Mouse (Mus musculus): ENCODE measurements at regions not wholly inside any gene's neighbourhood (a gene's known extent, or its start where the extent isn't known, plus 50 kb on each side); places are given as distances from the start of the nearest gene placed in this dataset.

DNA sequence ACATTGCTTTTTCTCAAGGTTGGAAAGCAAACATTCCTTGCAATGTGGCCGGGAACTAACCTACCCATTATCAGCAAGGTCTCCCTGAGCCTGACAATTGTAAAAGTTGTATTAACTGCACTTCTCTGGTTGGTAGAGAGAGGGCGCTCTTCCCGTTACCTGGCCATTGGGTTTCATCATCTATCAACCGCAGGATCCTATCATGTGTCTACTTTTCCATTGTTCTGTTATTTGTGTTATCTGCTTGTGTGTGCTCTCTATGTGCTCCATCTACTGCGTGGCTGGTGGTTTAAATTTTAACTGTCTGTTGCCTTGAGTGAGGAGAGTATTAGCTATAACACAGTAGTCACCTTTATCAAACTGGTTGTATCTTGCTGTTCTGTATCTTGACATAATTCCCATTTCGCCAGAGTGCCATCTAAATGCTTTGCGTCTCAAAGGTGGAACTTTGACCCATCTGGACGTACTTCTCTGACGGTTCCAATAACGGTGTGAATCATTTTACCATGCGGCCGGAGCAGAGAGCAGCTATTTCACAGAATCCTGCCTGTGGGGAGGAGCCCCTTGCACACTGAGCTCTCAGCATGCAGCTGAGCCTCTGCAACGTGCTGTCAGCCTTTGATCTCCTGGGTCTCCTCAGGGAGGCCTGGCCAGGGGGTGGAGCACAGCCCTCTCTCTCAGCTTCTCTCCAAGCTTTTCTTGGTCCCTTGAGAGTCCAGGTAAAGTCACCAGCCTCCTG, 77.5 kb upstream of the A530016L24Rik start:
- no peak overlapping the region for H3K9ac ChIP-seq
- no peaks in the 10 kb centered on the region for H3K27me3 ChIP-seq (replicated peaks)
- WGBS = 9% methylated on average over 13 of the region's 13 CpGs
- no peaks in the 10 kb centered on the region for H3K9me3 ChIP-seq
- no peak overlapping the region for H3K4me3 ChIP-seq (replicated peaks)
- H3K36me3 ChIP-seq = no peaks in the 10 kb centered on the region
- H3K4me1 ChIP-seq (replicated peaks) = peaks cover 7% of the 10 kb centered on the region; the same call in 1 of the 2 replicates
- H3K4me2 ChIP-seq (replicated peaks) = peak overlapping the region; percentile 27; the same call in 1 of the 2 replicates
- no peak overlapping the region for H3K27ac ChIP-seq
- peak; percentile 86 for ATAC-seq

DNA sequence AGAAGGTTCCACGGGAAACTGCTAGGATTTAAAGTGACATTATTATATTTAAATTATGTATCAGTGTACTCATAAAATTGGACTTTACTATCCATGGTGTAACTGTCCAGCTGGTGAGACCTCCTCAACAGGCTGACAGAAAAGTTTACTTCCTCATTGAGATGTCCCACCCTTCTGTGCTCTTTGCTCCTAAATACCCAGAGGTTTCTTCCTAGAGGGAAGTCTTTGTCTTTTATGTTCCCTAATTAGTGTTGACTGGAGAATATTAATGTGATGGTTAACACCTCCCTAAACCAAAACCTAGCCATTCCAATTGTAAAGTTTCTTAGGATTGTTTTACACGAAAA, 76.9 kb upstream of the A530016L24Rik start:
- peak; percentile 78 for ATAC-seq
- Histone ChIP-seq H3K4me3 (replicated peaks) (no peak overlapping the region), H3K4me1 (replicated peaks) (peaks cover 7% of the 10 kb centered on the region; the same call in 1 of the 2 replicates), H3K27me3 (replicated peaks) (no peaks in the 10 kb centered on the region), H3K9me3 (no peaks in the 10 kb centered on the region), H3K27ac (no peak overlapping the region), H3K36me3 (no peaks in the 10 kb centered on the region), H3K4me2 (replicated peaks) (no peak overlapping the region), H3K9ac (no peak overlapping the region)
- WGBS = 49% methylated on average over 2 of the region's 2 CpGs

- 75% methylated on average over 18 of the region's 18 CpGs for WGBS
- no peak for ATAC-seq
- Histone ChIP-seq H3K27ac (no peak overlapping the region), H3K4me2 (replicated peaks) (no peak overlapping the region), H3K4me1 (replicated peaks) (peaks cover 7% of the 10 kb centered on the region; the same call in 1 of the 2 replicates), H3K4me3 (replicated peaks) (no peak overlapping the region), H3K27me3 (replicated peaks) (no peaks in the 10 kb centered on the region), H3K9me3 (no peaks in the 10 kb centered on the region), H3K9ac (no peak overlapping the region), H3K36me3 (no peaks in the 10 kb centered on the region)
These were observed 73.2 kb upstream of the A530016L24Rik start for GRCm38 (mm10) chr12:112415926-112416473.

- no peaks in the 10 kb centered on the region for H3K9me3 ChIP-seq
- no peak overlapping the region for H3K9ac ChIP-seq
- no peaks in the 10 kb centered on the region for H3K36me3 ChIP-seq
- H3K27ac ChIP-seq = no peak overlapping the region
- H3K4me3 ChIP-seq (replicated peaks) = no peak overlapping the region
- WGBS = 65% methylated on average over 13 of the region's 13 CpGs
- peaks cover 7% of the 10 kb centered on the region; the same call in 1 of the 2 replicates for H3K4me1 ChIP-seq (replicated peaks)
- H3K4me2 ChIP-seq (replicated peaks) = no peak overlapping the region
- no peak for ATAC-seq
- no peaks in the 10 kb centered on the region for H3K27me3 ChIP-seq (replicated peaks)
These were observed 72.7 kb upstream of the A530016L24Rik start for GRCm38 (mm10) chr12:112416537-112416936.

- Histone ChIP-seq H3K4me1 (replicated peaks) (no peaks in the 10 kb centered on the region), H3K9ac (no peak overlapping the region), H3K27me3 (replicated peaks) (no peaks in the 10 kb centered on the region), H3K36me3 (no peaks in the 10 kb centered on the region), H3K4me3 (replicated peaks) (no peak overlapping the region), H3K4me2 (replicated peaks) (no peak overlapping the region), H3K27ac (no peak overlapping the region), H3K9me3 (no peaks in the 10 kb centered on the region)
- no peak for ATAC-seq
- WGBS = 39% methylated on average over 12 of the region's 12 CpGs
These were observed 70.6 kb upstream of the A530016L24Rik start for GRCm38 (mm10) chr12:112418636-112419035.

GRCm38 (mm10) chr12:112422177-112422576, 67.1 kb upstream of the A530016L24Rik start:
- H3K27ac ChIP-seq = no peak overlapping the region
- WGBS = 89% methylated on average over 9 of the region's 9 CpGs
- no peaks in the 10 kb centered on the region for H3K36me3 ChIP-seq
- no peaks in the 10 kb centered on the region for H3K9me3 ChIP-seq
- no peak overlapping the region for H3K9ac ChIP-seq
- H3K4me1 ChIP-seq (replicated peaks) = no peaks in the 10 kb centered on the region
- no peak overlapping the region for H3K4me3 ChIP-seq (replicated peaks)
- no peaks in the 10 kb centered on the region for H3K27me3 ChIP-seq (replicated peaks)
- ATAC-seq = no peak
- H3K4me2 ChIP-seq (replicated peaks) = no peak overlapping the region

- Histone ChIP-seq H3K27me3 (replicated peaks) (no peaks in the 10 kb centered on the region), H3K27ac (no peak overlapping the region)
- WGBS = 91% methylated on average over 6 of the region's 6 CpGs
These were observed 65.1 kb upstream of the A530016L24Rik start for GRCm38 (mm10) chr12:112424150-112424549.

GRCm38 (mm10) chr12:112426681-112427080, 62.6 kb upstream of the A530016L24Rik start:
- Histone ChIP-seq H3K36me3 (no peaks in the 10 kb centered on the region), H3K4me3 (replicated peaks) (no peak overlapping the region), H3K27me3 (replicated peaks) (no peaks in the 10 kb centered on the region), H3K9ac (no peak overlapping the region), H3K9me3 (no peaks in the 10 kb centered on the region), H3K4me1 (replicated peaks) (0 out of 2 replicates have a peak, but pooled peaks cover 4% of the 10 kb centered on the region), H3K4me2 (replicated peaks) (no peak overlapping the region), H3K27ac (no peak overlapping the region)
- WGBS = 89% methylated on average over 9 of the region's 9 CpGs
- ATAC-seq = no peak

More at GRCm38 (mm10) chr12:112424150-112424549, 65.1 kb upstream of the A530016L24Rik start:
- H3K4me1 ChIP-seq (replicated peaks) = 0 out of 2 replicates have a peak, but pooled peaks cover 4% of the 10 kb centered on the region
- no peaks in the 10 kb centered on the region for H3K36me3 ChIP-seq
- H3K4me3 ChIP-seq (replicated peaks) = no peak overlapping the region
- ATAC-seq = no peak
- H3K4me2 ChIP-seq (replicated peaks) = no peak overlapping the region
- H3K9ac ChIP-seq = no peak overlapping the region
- H3K9me3 ChIP-seq = no peaks in the 10 kb centered on the region

DNA sequence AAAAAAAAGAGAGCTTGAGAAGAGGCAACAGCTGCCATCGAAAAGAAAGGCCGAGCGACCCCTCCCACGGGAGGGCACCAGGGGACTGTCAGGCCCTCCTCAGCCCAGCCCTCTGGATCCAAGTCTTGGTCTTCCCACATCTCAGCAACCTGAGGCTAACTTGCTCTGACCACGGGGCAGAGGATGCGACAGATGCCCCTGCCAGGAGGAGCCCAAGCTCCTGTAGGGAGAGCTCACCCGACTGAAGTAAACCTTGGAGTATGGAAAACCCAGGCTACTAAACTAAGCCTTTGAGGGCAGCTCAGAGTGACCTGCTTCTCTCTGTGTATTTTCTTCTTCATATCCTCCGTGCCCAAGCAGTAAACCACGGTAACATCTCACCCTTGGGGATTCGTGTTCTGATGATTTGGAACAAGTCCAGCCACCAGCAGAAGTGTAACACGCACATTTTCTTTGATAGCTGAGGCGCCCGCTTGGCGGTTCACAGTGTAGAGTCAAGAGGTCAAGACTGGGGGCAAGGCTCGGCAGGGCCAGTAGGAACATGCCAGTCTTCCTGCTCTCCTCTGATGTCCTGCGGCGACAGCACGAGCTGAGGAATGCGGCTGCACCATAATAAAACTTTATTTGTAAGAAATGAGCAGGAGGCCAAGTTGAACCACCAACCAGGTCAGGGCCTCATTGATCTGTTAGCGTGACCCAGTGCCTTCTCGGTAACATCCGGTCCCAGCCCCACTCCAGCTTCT, 59.0 kb upstream of the A530016L24Rik start:
- H3K36me3 ChIP-seq = no peaks in the 10 kb centered on the region
- no peak overlapping the region for H3K4me2 ChIP-seq (replicated peaks)
- no peak overlapping the region for H3K27ac ChIP-seq
- no peak for ATAC-seq
- H3K4me1 ChIP-seq (replicated peaks) = 0 out of 2 replicates have a peak, but pooled peaks cover 10% of the 10 kb centered on the region
- H3K9ac ChIP-seq = no peak overlapping the region
- no peak overlapping the region for H3K4me3 ChIP-seq (replicated peaks)
- no peaks in the 10 kb centered on the region for H3K9me3 ChIP-seq
- H3K27me3 ChIP-seq (replicated peaks) = no peaks in the 10 kb centered on the region
- 57% methylated on average over 22 of the region's 22 CpGs for WGBS

DNA sequence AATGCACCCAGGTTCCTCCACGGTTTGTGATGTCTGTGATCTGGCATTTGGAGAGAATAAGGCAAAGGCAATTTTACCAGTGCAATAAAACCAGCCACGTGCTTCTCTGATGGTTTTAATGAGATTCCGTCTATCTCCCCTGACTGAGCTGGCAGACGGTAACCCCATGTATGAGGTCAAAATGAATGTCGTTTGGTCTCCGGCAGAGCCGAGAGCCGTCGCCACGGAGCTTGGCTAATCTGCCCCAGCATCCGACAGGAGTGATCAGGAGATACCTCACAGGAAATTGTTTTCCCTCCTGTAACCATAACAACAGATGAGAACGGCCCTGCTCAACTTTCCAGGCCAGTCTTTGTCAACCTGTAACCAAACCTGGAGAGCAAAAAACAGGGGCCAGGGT, 55.9 kb upstream of the A530016L24Rik start:
- 31% methylated on average over 12 of the region's 12 CpGs for WGBS
- H3K27ac ChIP-seq = no peak overlapping the region

GRCm38 (mm10) chr12:112434673-112435294, 54.5 kb upstream of the A530016L24Rik start:
- H3K27ac ChIP-seq = peak overlapping the region; percentile 38; the same call in 1 of the 2 replicates
- H3K36me3 ChIP-seq = no peaks in the 10 kb centered on the region
- no peak overlapping the region for H3K4me3 ChIP-seq (replicated peaks)
- no peaks in the 10 kb centered on the region for H3K9me3 ChIP-seq
- WGBS = 47% methylated on average over 3 of the region's 3 CpGs
- no peak overlapping the region for H3K9ac ChIP-seq
- peaks cover 12% of the 10 kb centered on the region for H3K4me1 ChIP-seq (replicated peaks)
- ATAC-seq = no peak; the same call in 1 of the 2 replicates
- H3K27me3 ChIP-seq (replicated peaks) = no peaks in the 10 kb centered on the region
- peak overlapping the region; percentile 11; the same call in 1 of the 2 replicates for H3K4me2 ChIP-seq (replicated peaks)

More for the DNA sequence above, 55.9 kb upstream of the A530016L24Rik start:
- H3K4me3 ChIP-seq (replicated peaks) = no peak overlapping the region
- H3K4me2 ChIP-seq (replicated peaks) = no peak overlapping the region
- no peaks in the 10 kb centered on the region for H3K36me3 ChIP-seq
- no peak for ATAC-seq
- no peaks in the 10 kb centered on the region for H3K9me3 ChIP-seq
- no peaks in the 10 kb centered on the region for H3K27me3 ChIP-seq (replicated peaks)
- H3K9ac ChIP-seq = no peak overlapping the region
- H3K4me1 ChIP-seq (replicated peaks) = peaks cover 16% of the 10 kb centered on the region
